Mouse (Mus musculus) c-Kit-positive CD71-positive TER-119-negative erythroid progenitor cells, embryonic 14.5 days (primary cell): Measurements from ENCODE around the gene Actr1b.

Experiments
- DNase-seq: peaks from one replicate; pipeline ENCODE4 v3.0.0-alpha.2; 2013; ENCODE audit warnings: low read depth

Actr1b gene

GRCm38 (mm10) chr1:36714311-36714710, at the start of gene Actr1b:
Gene Actr1b (minus strand): TSS chr1:36714422.
- DNase-seq = no peak

GRCm38 (mm10) chr1:36761568-36761967, 47.3 kb upstream of the Actr1b start, which contains the start of gene Zap70:
Gene Zap70 (plus strand): TSS chr1:36761798.
- DNase-seq = no peak

GRCm38 (mm10) chr1:36761061-36761460, 46.8 kb upstream of the Actr1b start:
- no peak for DNase-seq

GRCm38 (mm10) chr1:36760401-36760800, 46.2 kb upstream of the Actr1b start:
- no peak for DNase-seq

GRCm38 (mm10) chr1:36759076-36759475, 44.9 kb upstream of the Actr1b start:
- no peak for DNase-seq

GRCm38 (mm10) chr1:36758553-36758952, 44.3 kb upstream of the Actr1b start:
- DNase-seq = no peak

- no peak for DNase-seq
Measured at GRCm38 (mm10) chr1:36753932-36754675, 39.9 kb upstream of the Actr1b start.

- DNase-seq = peak; percentile 15
Measured at GRCm38 (mm10) chr1:36746452-36746851, 32.2 kb upstream of the Actr1b start.

- DNase-seq = no peak
Measured at GRCm38 (mm10) chr1:36745661-36746060, 31.4 kb upstream of the Actr1b start.

GRCm38 (mm10) chr1:36744268-36744944, 30.2 kb upstream of the Actr1b start:
- DNase-seq = peak; percentile 47

GRCm38 (mm10) chr1:36743046-36743445, 28.8 kb upstream of the Actr1b start:
- no peak for DNase-seq

- no peak for DNase-seq
Measured at GRCm38 (mm10) chr1:36739231-36739630, 25.0 kb upstream of the Actr1b start.

- DNase-seq = peak; percentile 77
Measured at GRCm38 (mm10) chr1:36737300-36737699, 23.1 kb upstream of the Actr1b start.

GRCm38 (mm10) chr1:36724057-36724431, 9.8 kb upstream of the Actr1b start:
- DNase-seq = no peak

GRCm38 (mm10) chr1:36723146-36724056, 9.2 kb upstream of the Actr1b start:
- DNase-seq = no peak

GRCm38 (mm10) chr1:36718786-36719185, 4.6 kb upstream of the Actr1b start:
- DNase-seq = no peak

GRCm38 (mm10) chr1:36711104-36711503, 3.1 kb downstream of the Actr1b start:
- DNase-seq = no peak

- DNase-seq = peak; percentile 97
Measured at GRCm38 (mm10) chr1:36709854-36710280, 4.4 kb downstream of the Actr1b start, which contains the start of gene 4933424G06Rik. Gene 4933424G06Rik (plus strand): TSS chr1:36710149.

- peak; percentile 46 for DNase-seq
Measured at GRCm38 (mm10) chr1:36709055-36709853, 5.0 kb downstream of the Actr1b start.

- no peak for DNase-seq
Measured at GRCm38 (mm10) chr1:36708626-36709025, 5.6 kb downstream of the Actr1b start.

- DNase-seq = no peak
Measured at GRCm38 (mm10) chr1:36707797-36708196, 6.4 kb downstream of the Actr1b start.
